Mouse (Mus musculus) liver, embryonic 14.5 days (tissue): ENCODE results near the gene Bbof1. TPM values are rescaled to one million over a fixed set of nuclear protein-coding genes. Genes with fewer than 3 reads are reported as not detected.

Experiments
- ATAC-seq: fragments of 200-750 bp; cut with Nextera tagmentation; 2 replicates; pipeline ENCODE4 v1.8.0; 2017; ENCODE audit warnings: moderate number of reproducible peaks, mild to moderate bottlenecking, moderate library complexity; ENCODE audit not compliant: insufficient read depth
- DNase-seq, 3 experiments: peaks; one replicate each; pipeline ENCODE4 v3.0.0-alpha.2; 2012 to 2013; ENCODE audit warnings: low read depth in 3 of 3, low spot score in 3 of 3
- H3K27ac ChIP-seq: fragments of 300-500 bp; sonication (generic); 2 replicates; pipeline ENCODE4 v1.5.1; 2014; ENCODE audit warnings: moderate library complexity, mild to moderate bottlenecking, control low read depth, inconsistent platforms
- H3K27me3 ChIP-seq: fragments of 300-500 bp; sonication (generic); 2 replicates; pipeline ENCODE4 v1.6.1; 2014; ENCODE audit warnings: mild to moderate bottlenecking, low read length, moderate library complexity; ENCODE audit not compliant: control insufficient read depth, insufficient read depth
- H3K36me3 ChIP-seq: fragments of 300-500 bp; sonication (generic); replicated peaks from 2 replicates; pipeline ENCODE4 v1.6.1; 2014; ENCODE audit warnings: low read depth; ENCODE audit not compliant: control insufficient read depth, insufficient read depth
- H3K4me1 ChIP-seq, 2 experiments: fragments of 200-500 bp in 1 of 2; fragments of 300-500 bp in 1 of 2; sonication (generic) in 1 of 2; replicated peaks; 2 replicates each; pipeline ENCODE4 v1.6.1; 2012 to 2014; ENCODE audit warnings: antibody characterized with exemption in 1 of 2, inconsistent platforms in 1 of 2, low read length in 1 of 2; ENCODE audit not compliant: control insufficient read depth in 2 of 2, insufficient read depth in 2 of 2
- H3K4me2 ChIP-seq: fragments of 300-500 bp; sonication (generic); 2 replicates; pipeline ENCODE4 v1.6.1; 2014; ENCODE audit warnings: low read depth, mild to moderate bottlenecking, control low read depth, moderate library complexity
- H3K4me3 ChIP-seq, 2 experiments: fragments of 200-500 bp in 1 of 2; fragments of 300-500 bp in 1 of 2; sonication (generic) in 1 of 2; 2 replicates each; pipeline ENCODE4 v1.5.1; 2012 to 2014; ENCODE audit warnings: low read depth in 2 of 2, low read length in 2 of 2, mild to moderate bottlenecking in 2 of 2, control low read depth in 1 of 2, inconsistent platforms in 1 of 2, moderate library complexity in 1 of 2; ENCODE audit not compliant: insufficient read depth in 1 of 2
- H3K9ac ChIP-seq: fragments of 300-500 bp; sonication (generic); replicated peaks from 2 replicates; pipeline ENCODE4 v1.6.1; 2014; ENCODE audit warnings: mild to moderate bottlenecking, control low read depth, moderate library complexity
- H3K9me3 ChIP-seq: fragments of 300-500 bp; sonication (generic); 2 replicates; pipeline ENCODE4 v1.6.1; 2016; ENCODE audit warnings: low read length, mixed read lengths; ENCODE audit not compliant: control insufficient read depth
- CTCF ChIP-seq: IDR thresholded peaks from 2 replicates; pipeline ENCODE4 v1.5.1; 2016; ENCODE audit warnings: antibody characterized with exemption, low read depth, control low read depth
- EP300 ChIP-seq: IDR thresholded peaks from 2 replicates; pipeline ENCODE4 v1.6.1; 2016; ENCODE audit warnings: antibody characterized with exemption, low read depth
- WGBS: fragments of 180-500 bp; shearing (Covaris S2); extraction: QIAGEN DNeasy Blood & Tissue Kit; methylation state at CpG from one replicate; pipeline ENCODE4 v1.1.7; 2014; ENCODE audit not compliant: insufficient replicate concordance; 5-methylcytosine and 5-hydroxymethylcytosine counted together
- polyA plus RNA-seq, 2 experiments: library from polyadenylated mRNA; depleted of rRNA in 1 of 2; stranded (reverse) in 1 of 2; unstranded in 1 of 2; fragments of >200 nt; fragmentation: Nextera tagmentation in 1 of 2; extraction: Ambion mirVana in 1 of 2; gene quantifications; 2 replicates each; pipeline versions ENCODE4 v1.2.1 to v1.2.3; 2012 to 2014

The Bbof1 gene
- polyA plus RNA-seq, 2 experiments: 0.25 to 0.33 TPM

- no peaks in the 10 kb centered on the region for H3K36me3 ChIP-seq
- no peak overlapping the region for H3K27ac ChIP-seq
- no peak for ATAC-seq
- no peak for DNase-seq
- H3K4me1 ChIP-seq: peaks cover 5 to 8% of the 10 kb centered on the region in 2 experiments; a peak in 3 of 4 replicates
- no peak overlapping the region for H3K9ac ChIP-seq
- no peak overlapping the region for H3K4me2 ChIP-seq
- H3K9me3 ChIP-seq: no peaks in the 10 kb centered on the region
- 81% methylated on average over 9 of the region's 9 CpGs for WGBS
- no peak overlapping the region for H3K4me3 ChIP-seq
- no peaks in the 10 kb centered on the region for H3K27me3 ChIP-seq
- TF ChIP-seq CTCF (no peak), EP300 (no peak)
These were observed 9.7 kb upstream of the Bbof1 start for GRCm38 (mm10) chr12:84399135-84399534.

GRCm38 (mm10) chr12:84399663-84400062 lies 9.2 kb upstream of the Bbof1 start:
- WGBS: 63% methylated on average over 9 of the region's 9 CpGs
- Histone ChIP-seq H3K9me3 (no peaks in the 10 kb centered on the region), H3K36me3 (no peaks in the 10 kb centered on the region), H3K4me2 (no peak overlapping the region), H3K4me3 (no peak overlapping the region), H3K4me1 (peaks cover 5 to 8% of the 10 kb centered on the region in 2 experiments; a peak in 3 of 4 replicates), H3K27ac (no peak overlapping the region), H3K27me3 (no peaks in the 10 kb centered on the region), H3K9ac (no peak overlapping the region)
- no peak for DNase-seq
- ATAC-seq: no peak
- no peak for TF ChIP-seq EP300
- TF ChIP-seq CTCF: no peak

- H3K27ac ChIP-seq: no peak overlapping the region
- TF ChIP-seq CTCF: no peak
- no peak for TF ChIP-seq EP300
- WGBS: 64% methylated on average over 3 of the region's 3 CpGs
- no peaks in the 10 kb centered on the region for H3K27me3 ChIP-seq
- no peak overlapping the region for H3K9ac ChIP-seq
- H3K9me3 ChIP-seq: no peaks in the 10 kb centered on the region
- no peak for DNase-seq
- H3K36me3 ChIP-seq: no peaks in the 10 kb centered on the region
- peaks cover 5 to 8% of the 10 kb centered on the region in 2 experiments; a peak in 3 of 4 replicates for H3K4me1 ChIP-seq
- peak overlapping the region; percentile 15 for H3K4me2 ChIP-seq
- no peak for ATAC-seq
- no peak overlapping the region for H3K4me3 ChIP-seq
These were observed 8.8 kb upstream of the Bbof1 start for GRCm38 (mm10) chr12:84400068-84400467.

GRCm38 (mm10) chr12:84400653-84401052 lies 8.2 kb upstream of the Bbof1 start:
- H3K4me3 ChIP-seq: no peak overlapping the region
- H3K36me3 ChIP-seq: no peaks in the 10 kb centered on the region
- peak overlapping the region; percentile 15 for H3K4me2 ChIP-seq
- H3K9ac ChIP-seq: no peak overlapping the region; the same call in 1 of the 2 replicates
- TF ChIP-seq CTCF: no peak
- no peak for TF ChIP-seq EP300
- no peak for DNase-seq
- H3K4me1 ChIP-seq: peaks cover 5 to 8% of the 10 kb centered on the region in 2 experiments; a peak in 3 of 4 replicates
- no peaks in the 10 kb centered on the region for H3K9me3 ChIP-seq
- ATAC-seq: no peak
- H3K27me3 ChIP-seq: no peaks in the 10 kb centered on the region
- H3K27ac ChIP-seq: peak overlapping the region; percentile 18; the same call in 1 of the 2 replicates
- 51% methylated on average over 3 of the region's 3 CpGs for WGBS

GRCm38 (mm10) chr12:84402923-84403322 lies 5.9 kb upstream of the Bbof1 start:
- no peak overlapping the region for H3K27ac ChIP-seq
- no peak overlapping the region for H3K4me2 ChIP-seq
- H3K9ac ChIP-seq: no peak overlapping the region
- H3K9me3 ChIP-seq: no peaks in the 10 kb centered on the region
- H3K27me3 ChIP-seq: no peaks in the 10 kb centered on the region
- TF ChIP-seq EP300 (no peak), CTCF (no peak)
- ATAC-seq (no peak; the same call in 1 of the 2 replicates), DNase-seq (no peak)
- no peak overlapping the region for H3K4me3 ChIP-seq
- H3K4me1 ChIP-seq: peaks cover 10 to 12% of the 10 kb centered on the region in 2 experiments
- H3K36me3 ChIP-seq: no peaks in the 10 kb centered on the region
- WGBS: 62% methylated on average over 9 of the region's 9 CpGs
